Mouse (Mus musculus) cerebellum, adult 11 months (tissue): Measurements from ENCODE around the gene Prss53.
A peak's percentile ranks its signal among the peaks of the same experiment; 100 is the strongest.
"Not testable (repeated sequence)": the region's sequence is repeated elsewhere in the genome, so short reads cannot be mapped to it uniquely, and the experiment has no call there.

Experiments
- DNase-seq: peaks from one replicate; pipeline ENCODE4 v3.0.0; 2022

The Prss53 gene

DNA sequence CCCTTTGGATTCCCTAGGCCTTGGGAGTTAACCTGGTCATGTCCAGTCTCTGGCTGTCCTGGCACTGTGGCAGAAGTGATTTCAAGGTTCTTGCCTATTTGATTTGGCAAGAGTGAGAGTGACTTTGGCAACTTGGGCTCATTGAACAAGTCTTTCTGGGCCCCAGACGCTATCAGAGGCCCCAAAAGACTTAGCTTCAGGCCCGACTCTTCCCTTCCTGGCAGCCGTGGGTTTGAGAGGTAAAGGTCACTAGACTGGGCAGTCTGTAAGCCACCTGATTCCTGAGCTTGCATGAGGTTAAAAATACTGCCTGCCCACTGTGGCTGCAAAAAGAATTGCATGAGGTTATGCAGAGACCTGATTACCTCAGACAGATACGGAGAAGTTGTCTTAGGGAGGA, 17.9 kb upstream of the Prss53 start:
- no peak for DNase-seq

DNA sequence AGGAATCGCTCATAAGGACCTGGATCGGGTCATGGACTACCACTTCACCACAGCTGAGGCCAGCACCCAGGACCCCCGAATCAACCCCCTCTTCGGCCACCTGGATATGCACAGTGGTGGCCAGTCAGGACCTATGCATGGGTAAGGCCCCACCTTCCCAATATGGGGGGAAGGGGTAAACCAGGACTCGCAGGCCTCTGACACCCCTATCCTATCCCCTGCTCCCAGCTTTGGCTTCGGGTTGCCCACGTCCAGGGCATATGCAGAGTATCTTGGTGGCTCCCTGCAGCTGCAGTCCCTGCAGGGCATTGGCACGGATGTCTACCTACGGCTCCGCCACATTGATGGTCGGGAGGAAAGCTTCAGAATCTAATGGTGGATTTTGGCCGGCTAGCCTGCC, 17.2 kb upstream of the Prss53 start:
- no peak for DNase-seq

DNA sequence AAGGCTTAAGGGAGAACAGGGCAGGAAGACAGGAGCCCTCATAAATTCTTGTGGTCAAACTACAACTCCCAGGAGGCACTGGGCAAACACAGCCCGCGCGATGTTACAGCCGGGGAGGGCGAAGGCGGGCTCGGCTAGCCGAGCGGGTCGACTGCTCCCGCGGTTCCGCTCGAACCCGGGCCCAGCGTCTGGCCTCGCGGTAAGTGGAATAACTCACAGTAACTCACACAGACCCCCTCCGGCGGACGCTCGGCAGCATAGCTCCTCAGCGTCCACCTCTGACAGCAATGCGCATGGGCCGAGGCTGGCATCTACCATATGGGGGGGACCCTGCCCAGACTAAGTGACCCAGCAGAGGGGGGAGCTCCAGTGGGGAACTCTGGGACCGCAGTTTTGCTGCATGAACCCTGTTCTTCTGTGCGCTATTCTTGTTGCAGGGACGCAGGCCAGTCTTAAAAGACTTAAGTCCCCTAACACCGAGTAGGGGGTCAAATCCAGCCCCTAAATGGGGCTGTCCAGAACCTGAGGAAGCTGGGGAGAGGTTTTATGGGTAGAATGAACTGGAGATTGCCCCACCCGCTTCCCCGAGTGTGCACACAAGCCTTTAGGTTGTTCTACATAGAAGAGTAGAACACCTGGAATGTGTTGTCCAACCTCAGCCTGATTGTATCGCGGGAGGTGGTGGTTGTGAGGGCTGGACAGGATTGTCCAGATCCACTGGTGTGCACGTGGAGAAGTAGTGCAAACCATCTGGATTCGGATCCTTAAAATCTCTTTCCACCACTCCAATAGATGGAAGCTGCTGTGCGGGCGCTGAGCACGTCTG, 13.4 kb upstream of the Prss53 start, which contains the start of gene Bckdk:
Bckdk (plus strand) TSS at position 112 of the 826 bp plus-strand sequence.
- peak; percentile 73 for DNase-seq

DNA sequence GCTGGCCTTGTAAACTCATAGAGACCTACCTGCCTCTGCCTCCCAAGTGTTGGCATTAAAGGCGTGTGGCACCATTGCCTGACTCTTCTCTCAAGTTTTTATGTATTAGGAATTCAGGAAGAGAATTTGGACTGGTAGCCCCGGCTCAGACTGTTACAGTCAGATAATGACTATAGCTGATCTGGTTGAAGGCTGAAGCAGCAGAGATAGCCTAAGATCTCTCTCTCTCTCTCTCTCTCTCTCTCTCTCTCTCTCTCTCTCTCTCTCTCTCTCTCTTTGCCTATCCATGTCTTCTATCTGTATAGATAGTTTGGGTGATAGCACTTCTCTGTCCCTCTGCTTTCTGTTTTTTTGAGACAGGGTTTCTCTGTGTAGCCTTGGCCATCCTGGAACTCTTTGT, 11.0 kb upstream of the Prss53 start:
- no peak for DNase-seq

DNA sequence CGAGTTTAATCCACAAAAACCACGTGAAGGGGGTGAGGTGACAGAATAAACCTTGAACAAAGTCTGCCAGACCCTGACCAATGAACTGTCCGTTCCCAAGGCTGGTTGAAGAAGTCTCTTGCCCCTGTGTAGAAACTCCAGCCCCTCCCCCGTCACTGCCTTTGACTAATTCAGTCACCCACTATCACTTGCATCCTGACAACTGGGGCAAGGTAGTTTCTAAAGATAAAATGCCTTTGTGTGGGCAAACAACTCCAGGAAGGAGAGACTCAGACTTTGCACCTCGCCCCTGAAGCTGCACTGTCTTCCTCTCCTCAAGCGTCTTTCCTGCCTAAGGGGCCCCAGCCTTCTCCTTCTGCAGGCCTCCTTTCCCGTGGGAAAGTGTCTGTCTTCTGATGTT, 9.2 kb upstream of the Prss53 start:
- no peak for DNase-seq

DNA sequence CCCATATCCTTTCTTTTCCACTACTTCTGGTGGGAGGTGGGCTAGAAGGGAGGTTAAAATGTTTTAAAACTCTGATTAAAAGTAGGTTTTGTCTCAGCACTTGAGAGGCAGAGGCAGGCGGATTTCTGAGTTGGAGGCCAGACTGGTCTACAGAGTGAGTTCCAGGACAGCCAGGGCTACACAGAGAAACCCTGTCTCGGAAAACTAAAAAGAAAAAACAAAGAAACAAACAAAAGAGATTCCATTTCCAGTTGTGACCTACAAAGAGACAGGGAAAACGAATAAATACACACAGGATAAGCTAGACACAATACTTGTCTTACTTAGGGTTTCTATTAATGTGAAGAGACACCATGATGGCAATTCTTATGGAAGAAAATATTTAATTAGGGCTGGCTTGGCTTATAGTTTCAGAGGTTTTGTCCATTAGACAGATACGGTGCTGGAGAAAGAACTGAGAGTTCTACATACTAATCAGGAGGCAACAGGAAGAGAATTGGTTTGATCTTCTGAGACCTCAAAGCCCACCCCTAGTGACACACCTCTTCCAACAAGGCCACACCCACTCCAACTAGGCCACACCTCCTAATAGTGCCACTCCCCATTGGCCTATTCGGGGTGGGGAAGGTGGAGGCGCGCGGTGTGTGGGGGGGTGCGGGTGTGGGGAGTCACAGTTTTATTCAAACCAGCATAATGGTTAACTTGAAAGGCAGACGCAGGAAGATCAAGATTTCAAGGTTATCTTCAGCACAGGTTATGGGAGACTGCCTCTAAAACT, 7.6 kb upstream of the Prss53 start:
- DNase-seq = no peak

DNA sequence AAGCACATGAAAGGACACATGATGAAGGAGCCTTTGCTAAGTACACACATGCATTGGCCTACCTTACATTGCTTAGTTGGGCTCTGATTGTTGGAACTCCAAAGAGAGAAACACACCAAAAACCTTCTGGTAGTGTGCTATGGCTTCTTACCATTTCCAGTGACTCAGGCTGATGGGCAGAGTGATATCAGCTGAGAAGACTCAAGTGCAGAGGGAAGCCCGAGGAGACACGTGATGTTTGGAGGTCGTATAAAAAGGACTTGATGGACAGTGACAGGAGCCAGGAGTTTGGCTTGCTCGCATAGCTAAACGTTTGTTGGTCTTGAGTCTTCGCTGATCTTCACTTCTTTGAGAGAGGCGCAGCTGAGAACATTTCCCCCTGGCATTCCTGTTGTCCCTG, 6.8 kb upstream of the Prss53 start:
- DNase-seq = no peak

DNA sequence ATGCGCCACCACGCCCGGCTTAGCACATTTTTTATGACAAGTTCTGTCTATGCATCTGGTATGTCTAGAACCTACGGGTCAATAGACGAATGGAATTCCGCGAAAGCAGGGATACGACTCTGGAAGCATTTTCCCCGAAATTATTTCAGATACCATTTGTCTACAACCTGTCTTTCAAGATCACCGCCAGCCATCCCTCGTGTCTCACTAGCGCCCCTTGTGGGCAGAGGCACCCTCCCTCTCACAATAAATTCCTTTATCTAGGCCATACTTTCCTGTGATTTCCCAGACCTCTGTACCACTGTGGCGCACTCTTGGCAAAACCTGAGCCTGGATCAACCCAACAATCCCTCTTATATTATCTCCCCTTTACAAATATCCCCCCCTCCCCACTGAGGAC, 5.6 kb upstream of the Prss53 start:
- peak; percentile 63 for DNase-seq

DNA sequence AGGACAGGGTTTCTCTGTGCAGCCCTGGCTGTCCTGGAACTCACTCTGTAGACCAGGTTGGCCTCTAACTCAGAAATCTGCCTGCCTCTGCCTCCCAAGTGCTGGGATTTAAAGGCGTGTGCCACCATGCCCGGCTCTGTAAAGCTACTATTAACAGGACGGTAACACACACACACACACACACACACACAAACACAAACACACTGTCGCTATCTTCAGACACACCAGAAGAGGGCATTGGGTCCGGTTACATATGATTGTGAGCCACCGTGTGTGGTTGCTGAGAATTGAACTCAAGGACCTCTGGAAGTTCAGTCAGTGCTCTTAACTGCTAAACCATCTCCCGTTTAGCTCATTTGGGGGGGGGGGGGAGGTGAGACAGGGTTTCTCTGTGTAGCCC, 5.1 kb upstream of the Prss53 start:
- DNase-seq = not testable (repeated sequence)

DNA sequence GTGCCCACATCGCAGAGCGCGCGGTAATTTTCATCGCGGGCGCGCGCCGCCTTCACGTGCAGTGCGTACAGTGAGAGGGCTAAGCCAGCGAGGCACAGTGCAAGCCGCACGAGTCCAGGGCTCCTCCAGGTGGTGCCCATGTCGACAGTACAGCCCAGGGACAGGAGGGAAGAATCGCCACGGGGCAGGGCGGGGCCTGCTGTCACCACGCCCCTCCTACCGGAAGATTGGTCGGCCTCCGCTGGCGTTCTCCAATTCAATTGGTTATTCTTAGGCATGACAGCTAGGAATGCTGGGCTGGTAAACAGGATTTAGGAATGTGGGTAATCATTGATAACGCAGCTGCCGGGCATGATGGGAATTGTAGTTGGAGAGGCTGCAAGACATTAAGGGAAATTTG, 4.7 kb upstream of the Prss53 start, which contains the start of the genes Gm21974 and Vkorc1:
Gm21974 (minus strand) TSS at position 13 of the 400 bp plus-strand sequence.
Vkorc1 (minus strand) TSS at position 176 of the 400 bp plus-strand sequence.
- DNase-seq = peak; percentile 96

DNA sequence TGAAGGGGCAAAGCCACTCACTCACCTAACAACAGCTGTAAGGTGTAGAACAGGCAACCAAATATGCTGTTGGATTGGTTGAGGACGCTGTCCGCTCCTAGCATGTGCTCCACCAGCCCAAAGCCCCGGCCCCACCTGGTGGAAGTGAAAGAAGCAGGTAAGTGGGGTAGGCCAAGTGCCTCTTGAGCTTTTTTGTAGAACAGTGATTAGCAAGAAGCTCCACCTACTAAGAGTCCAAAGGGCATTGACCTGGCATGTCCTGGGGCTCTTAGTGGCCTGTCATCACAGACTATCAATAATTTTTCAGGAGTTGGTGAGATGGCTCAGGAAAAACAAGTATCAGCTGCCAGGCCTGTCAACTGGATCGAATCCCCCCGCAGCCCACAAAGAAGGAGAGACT, 3.7 kb upstream of the Prss53 start:
- DNase-seq = no peak

DNA sequence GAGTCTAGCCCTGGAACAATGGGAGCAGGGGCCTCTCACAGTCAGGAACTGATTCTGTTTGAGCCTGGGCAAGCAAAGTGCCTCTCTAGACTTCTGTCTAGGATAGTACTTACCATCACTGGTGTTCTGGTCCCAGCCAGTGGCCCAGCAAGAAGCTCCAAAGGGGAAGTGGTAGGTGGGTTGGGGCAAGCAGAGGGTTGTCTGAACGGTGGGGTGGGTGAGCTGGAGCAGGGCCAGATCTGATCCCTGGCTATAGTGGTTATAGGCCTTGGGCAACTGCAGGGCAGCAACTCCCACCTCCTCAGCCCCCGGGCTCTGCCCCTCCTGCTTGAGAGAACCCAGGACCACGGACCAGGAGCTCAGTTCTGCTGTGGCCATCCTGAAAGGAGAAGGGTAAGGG, 1.9 kb downstream of the Prss53 start:
- no peak for DNase-seq

DNA sequence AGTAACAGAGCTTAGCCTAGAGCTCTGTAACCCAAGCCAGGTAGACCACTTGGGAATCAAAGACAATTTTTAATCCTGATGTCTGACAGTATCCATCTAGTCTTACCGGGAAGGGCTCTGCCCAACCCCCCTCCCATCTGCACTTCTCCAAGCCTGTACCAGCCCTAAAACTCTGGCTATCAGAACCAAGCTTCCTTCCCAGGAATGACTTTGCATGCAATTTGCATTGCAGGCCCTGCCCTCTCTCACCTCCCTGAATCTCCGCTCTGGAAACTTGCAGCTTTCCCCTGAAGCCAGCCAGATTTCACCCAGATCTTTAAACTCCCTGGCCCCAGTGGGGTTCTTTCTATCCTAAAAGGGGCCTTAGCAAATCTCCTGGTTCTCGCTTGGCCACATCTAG, 3.0 kb downstream of the Prss53 start:
- no peak for DNase-seq

DNA sequence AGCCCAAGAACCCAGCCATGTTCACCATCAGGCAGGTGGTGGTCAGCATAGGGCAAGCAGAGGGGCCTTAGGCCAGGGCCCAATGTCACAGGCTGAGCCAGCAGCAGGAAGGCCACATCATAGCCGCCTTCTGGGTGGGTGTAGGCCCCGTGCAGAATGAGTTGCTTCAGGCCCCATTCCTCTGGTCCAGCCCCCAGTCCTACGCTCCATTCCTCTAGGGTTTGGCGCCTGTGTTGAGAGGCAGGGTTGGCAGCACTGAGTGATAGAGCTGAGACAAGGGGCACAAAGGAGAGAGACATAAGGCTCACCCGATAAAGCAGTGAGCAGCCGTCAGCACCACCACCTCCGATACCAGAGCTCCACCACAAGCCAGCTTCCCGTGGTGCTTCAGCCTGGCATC, 3.6 kb downstream of the Prss53 start:
- DNase-seq = no peak

DNA sequence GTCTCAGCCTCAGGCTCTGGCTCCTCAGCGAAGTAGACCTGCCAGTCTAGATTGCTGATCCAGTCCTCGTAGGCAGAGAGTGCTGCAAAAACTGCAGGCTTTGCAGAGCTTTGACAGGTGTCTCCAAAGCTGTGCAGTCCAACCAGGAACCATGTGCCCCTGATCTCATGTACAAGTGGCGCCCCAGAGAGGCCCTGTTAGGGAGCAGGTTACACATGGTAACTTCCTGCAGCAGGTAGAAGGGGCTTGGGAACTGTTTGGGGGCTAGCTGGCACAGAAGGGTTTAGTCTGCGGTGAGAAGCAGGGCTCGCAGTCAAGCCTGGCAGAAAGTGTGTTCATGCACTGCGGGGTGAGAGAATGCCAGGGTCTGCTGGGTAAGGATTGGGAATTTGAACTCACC, 4.2 kb downstream of the Prss53 start:
- no peak for DNase-seq

DNA sequence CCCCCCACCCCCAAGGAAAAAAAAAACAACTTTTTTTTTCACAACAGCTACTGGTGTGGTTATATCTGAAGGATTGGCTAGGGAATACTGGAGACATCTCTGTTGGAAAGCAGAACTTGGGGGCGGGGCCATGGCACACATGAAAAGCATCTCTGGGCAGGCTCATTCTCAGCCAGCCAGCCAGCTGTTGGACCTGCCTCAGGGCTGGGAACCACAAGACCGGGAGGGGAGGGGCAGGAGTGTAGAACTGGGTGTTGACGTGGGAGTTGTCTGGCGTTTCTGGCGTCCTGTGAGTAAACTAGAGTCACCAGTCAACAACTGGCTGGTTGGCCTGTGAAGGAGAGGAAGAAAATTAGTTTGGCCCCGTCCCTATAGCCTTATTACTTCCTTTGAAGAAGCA, 4.8 kb downstream of the Prss53 start:
- no peak for DNase-seq

DNA sequence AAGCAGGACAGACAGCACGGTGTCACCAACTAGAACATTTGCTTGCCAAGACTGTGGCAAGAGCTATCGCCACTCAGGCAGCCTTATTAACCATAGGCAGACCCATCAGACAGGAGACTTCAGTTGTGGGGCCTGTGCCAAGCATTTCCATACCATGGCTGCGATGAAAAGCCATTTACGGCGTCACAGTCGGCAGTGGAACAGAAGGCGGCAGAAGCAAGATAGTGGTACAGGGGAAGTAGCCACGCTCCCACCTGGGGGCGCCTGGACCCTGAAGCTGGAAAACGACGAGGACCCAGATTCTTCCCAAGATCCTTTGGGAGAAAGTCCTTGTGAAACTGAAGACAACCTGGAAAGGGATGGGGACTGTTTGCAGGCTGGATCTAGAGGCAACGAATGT, 10.3 kb downstream of the Prss53 start:
- no peak for DNase-seq

DNA sequence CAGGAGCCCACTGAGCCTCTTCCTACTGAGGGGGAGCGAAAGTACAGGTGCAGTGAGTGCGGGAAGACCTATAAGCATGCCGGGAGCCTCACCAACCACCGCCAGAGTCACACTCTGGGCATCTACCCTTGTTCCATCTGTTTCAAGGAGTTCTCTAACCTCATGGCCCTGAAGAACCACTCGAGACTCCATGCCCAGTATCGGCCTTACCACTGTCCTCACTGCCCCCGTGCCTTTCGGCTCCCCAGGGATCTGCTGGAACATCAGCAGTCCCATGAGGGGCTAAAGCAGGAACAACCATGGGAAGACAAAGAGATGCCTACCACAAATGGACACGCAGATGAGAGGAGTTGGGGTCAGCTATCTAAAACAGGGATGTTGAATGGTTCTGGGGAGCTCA, 11.5 kb downstream of the Prss53 start:
- no peak for DNase-seq

DNA sequence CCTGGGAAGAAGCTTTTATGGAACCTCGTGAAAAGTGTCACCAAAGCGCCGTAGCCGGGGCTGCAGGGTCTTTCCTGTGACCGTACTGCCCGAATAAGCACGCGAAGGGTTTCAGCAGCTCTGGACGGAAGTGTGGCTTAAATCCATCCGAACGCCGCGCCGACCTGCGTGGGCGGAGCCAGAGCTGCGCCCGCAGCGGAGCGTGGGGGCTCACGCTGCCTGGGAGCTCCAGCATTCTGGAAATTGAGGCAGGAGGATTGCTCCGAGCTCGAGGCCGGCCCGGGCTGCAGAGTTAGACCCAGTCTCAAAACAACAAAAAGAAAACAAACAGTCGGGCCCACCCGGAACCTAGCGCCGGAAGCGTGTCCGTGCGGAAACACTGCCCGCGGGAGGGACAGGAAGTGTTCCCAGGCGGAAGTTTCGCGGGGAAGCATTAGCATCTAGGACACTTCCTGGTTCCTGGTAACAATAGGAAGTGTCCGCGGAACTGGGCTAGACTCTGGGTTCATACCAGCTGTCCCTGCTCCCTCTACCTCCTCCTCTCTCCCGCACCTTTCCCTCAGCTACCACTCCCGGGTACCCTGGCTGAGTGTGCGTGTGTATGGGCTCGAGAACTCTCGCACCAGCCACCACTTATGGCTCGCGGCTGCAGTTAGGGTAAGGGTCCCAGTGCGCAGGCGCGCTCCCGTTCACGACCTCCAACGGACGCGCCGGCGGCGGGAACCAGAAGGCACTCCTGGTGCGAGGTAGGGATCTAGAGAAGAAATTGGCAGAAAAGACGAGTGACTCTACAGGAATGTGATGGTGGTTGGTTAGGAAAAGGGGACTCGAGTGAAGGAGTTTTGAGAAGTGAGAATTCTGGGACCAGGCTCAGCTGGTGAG, 14.1 kb downstream of the Prss53 start, which contains the start of gene Zfp668:
Zfp668 (minus strand) TSS at position 362 of the 882 bp plus-strand sequence.
- DNase-seq = peak; percentile 84

DNA sequence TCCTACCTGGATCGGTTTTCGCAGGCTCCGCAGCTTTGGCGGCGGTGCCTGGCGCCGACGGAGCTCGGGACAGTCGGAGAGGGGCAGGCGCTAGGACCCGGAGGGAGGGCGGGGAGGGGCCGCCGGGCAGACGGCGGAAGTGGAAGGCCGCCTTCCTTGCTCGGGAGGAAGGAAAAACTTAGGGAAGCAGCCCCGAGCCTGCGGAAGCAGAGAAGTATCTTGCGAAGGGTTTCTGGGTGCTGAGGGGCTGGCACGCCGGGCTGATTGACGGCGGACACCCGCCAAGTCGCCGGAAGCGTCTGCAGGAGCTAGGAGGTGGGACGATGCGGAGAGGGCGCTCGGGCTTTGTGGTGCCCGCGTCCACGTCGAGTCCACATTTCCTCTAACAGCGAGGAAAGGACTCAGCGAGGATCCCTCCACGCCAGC, 14.7 kb downstream of the Prss53 start, which contains the start of gene Zfp646:
Zfp646 (plus strand) TSS at position 181 of the 426 bp plus-strand sequence.
- DNase-seq = no peak

DNA sequence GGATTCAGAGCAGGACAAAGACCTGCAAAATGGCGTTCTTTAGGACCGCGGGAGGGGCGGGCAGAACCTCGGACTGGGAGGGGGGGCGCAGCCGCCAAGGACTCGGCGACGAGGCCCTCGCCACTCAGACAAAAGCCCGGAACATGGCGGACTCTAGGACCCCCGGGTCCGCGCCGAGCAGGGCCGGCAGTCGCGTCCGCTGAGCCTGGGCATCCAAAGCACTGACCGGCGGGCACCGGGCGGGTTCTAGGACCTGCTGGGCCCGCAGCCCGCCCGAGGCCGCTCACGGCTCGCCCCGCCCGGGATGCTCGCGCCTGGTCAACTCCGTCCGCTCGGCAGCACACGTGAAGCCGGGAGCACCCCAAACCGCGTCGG, 15.2 kb downstream of the Prss53 start:
- peak; percentile 95 for DNase-seq

DNA sequence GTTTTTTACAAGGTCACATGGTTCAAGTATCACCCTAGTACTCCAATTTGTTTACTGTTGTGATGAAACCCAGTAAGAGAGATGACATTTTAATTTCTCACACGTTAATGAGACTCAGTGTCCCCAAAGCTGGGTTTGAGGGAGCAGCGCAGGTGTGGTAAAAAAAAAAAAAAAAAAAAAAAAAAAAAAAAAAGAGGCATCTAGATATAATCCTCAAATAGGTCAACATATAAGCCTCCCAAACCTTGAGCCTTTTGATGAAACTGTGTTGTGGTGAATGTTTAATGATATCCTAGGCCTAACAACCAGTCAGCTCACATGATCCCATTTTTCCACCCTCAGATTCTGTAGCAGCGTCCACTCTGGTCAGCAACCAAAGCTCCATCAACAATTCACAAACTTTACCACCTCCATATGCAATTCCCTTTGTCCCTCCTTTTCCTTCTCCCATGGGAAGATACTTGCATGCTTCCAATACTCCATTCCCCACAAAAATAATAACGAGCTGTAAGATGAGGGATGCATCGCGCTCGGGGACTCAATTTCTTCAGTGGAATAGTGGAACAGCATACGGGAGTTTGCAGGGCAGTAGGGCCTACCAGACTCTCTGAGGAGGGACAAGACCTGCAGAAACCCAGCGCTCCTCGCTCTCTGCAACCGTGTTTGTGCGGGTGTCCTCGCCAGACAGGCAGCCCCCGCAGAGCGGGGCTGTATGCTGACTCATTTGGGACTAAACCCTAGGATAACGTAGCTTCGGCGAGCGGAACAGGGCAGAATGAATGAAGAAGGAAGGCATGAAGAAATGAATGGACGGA, 15.8 kb downstream of the Prss53 start:
- no peak for DNase-seq
